Mouse (Mus musculus): ENCODE measurements around the gene A530064D06Rik. TPM values are rescaled to one million over a fixed set of nuclear protein-coding genes. Genes with fewer than 3 reads are reported as not detected.
A peak's percentile ranks its signal among the peaks of the same experiment; 100 is the strongest.

The A530064D06Rik gene
- polyA plus RNA-seq, 2 experiments, result 0.20 to 0.44 TPM

DNA sequence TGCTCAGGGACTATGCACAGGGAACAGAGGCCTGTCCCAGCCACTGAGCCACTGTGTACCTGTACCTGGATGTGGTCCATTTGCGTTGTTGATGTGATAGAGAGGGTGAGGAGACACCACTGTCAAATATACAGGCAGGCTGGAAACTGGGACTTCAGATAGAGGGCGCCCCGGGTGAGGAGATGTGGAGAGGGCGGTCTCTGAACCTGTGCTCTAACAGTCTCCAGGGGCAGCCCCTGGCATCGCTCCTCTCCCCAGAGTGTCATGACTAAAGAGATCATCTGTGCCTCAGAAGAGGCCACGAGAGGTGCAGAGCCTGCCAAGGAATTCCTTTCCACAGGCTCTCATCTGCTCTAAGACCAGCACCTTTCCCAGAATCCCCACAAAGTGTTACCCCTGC is 59.2 kb downstream of the A530064D06Rik start:
- no peak overlapping the region for H3K4me3 ChIP-seq (ENCODE audit: insufficient read depth in 1 of 2, low read depth in 2 of 2, low read length in 2 of 2)
- H3K4me2 ChIP-seq (ENCODE audit: low read depth), result no peak overlapping the region
- 53% methylated on average over 6 of the region's 6 CpGs for WGBS (ENCODE audit: insufficient replicate concordance)
- H3K27me3 ChIP-seq (ENCODE audit: control insufficient read depth, insufficient read depth, low read length), result no peaks in the 10 kb centered on the region
- H3K4me1 ChIP-seq (replicated peaks; ENCODE audit: control insufficient read depth in 2 of 2, insufficient read depth in 2 of 2, low read length in 1 of 2), result no peaks in the 10 kb centered on the region
- H3K9me3 ChIP-seq (ENCODE audit: control insufficient read depth, low read length), result no peaks in the 10 kb centered on the region
- no peak overlapping the region for H3K27ac ChIP-seq
- ATAC-seq (ENCODE audit: insufficient read depth), result no peak
- no peak for TF ChIP-seq EP300 (IDR thresholded peaks at IDR 0.05; ENCODE audit: low read depth)
- no peak for TF ChIP-seq CTCF (IDR thresholded peaks at IDR 0.05; ENCODE audit: low read depth)
- no peaks in the 10 kb centered on the region for H3K36me3 ChIP-seq (replicated peaks; ENCODE audit: control insufficient read depth, insufficient read depth, low read depth)
- no peak overlapping the region for H3K9ac ChIP-seq (replicated peaks)
- DNase-seq (ENCODE audit: low read depth in 3 of 3, low spot score in 3 of 3), result no peak

DNA sequence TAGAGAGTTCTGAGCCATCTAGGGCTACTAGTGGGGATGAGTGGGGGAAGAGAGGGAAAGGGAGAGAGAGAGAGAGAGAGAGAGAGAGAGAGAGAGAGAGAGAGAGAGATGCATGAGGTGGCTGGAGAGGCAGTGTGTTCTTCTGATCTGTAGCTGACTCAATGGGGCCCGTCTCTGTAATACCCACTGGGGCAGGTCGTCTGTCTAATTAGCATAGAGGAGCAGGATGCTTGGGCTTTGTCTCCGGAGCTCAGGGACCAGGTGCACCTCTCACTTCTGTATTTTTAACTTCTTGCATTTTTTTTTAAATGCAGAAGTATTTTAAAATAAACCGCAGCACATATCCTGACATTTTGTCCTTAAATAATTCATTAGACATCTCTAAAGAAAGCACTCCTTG is 59.7 kb downstream of the A530064D06Rik start:
- 48% methylated on average over 4 of the region's 4 CpGs for WGBS (ENCODE audit: insufficient replicate concordance)
- no peak overlapping the region for H3K27ac ChIP-seq
- ATAC-seq (ENCODE audit: insufficient read depth), result no peak

DNA sequence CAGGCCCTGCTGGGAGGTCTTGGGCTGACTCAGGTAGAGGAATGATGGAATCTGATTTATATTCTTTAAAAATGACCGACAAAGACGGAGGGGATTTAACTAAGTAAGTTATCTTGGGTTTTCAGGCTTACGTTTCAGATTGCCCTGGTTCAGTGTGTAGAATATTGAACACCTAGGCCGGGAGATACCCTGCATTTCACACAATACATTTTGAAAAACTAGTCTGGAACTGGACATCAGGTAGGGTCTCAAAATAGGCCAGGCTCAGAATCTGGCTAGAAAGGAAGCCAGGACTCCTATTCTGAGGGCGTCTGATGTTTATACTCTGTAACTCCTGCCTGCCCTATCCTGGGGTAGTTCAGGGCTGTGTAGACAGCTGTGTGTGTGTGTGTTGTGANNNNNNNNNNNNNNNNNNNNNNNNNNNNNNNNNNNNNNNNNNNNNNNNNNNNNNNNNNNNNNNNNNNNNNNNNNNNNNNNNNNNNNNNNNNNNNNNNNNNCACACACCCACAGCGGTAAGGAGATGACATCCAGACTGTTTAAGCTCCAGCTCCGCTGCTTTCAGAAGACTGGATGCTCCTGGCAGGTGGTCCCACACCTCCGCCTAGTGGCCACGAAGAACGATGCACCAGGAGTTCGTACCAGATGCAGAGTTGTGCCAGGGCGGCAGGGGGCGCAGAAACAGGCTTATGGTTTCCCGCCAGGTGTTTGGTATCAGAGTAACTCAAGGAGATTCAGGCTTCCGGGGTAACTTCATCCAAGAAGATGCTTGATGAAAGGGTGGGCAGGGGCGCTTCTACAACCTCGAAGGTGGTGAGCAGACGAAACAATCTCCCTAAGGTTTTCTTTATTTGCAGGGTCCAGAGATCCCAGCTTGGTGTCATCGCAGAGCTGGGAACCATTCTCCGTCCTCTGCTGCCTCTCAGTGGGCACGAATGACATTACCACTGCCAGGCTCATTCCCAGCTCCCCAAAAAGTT is 66.3 kb downstream of the A530064D06Rik start:
- Histone ChIP-seq H3K9me3 (ENCODE audit: control insufficient read depth, low read length) (no peaks in the 10 kb centered on the region), H3K4me1 (replicated peaks; ENCODE audit: control insufficient read depth in 2 of 2, insufficient read depth in 2 of 2, low read length in 1 of 2) (peaks cover 0 to 2% of the 10 kb centered on the region in 2 experiments; a peak in 1 of 4 replicates), H3K4me2 (ENCODE audit: low read depth) (peak overlapping the region; percentile 33; the same call in 1 of the 2 replicates), H3K27me3 (ENCODE audit: control insufficient read depth, insufficient read depth, low read length) (peaks cover 48% of the 10 kb centered on the region), H3K36me3 (replicated peaks; ENCODE audit: control insufficient read depth, insufficient read depth, low read depth) (no peaks in the 10 kb centered on the region), H3K9ac (replicated peaks) (no peak overlapping the region), H3K4me3 (ENCODE audit: insufficient read depth in 1 of 2, low read depth in 2 of 2, low read length in 2 of 2) (no peak overlapping the region), H3K27ac (no peak overlapping the region)
- 0 out of 2 replicates have a peak, but pooled peaks have one; percentile 41 for ATAC-seq (ENCODE audit: insufficient read depth)
- WGBS (ENCODE audit: insufficient replicate concordance), result 12% methylated on average over 21 of the region's 21 CpGs
- DNase-seq (ENCODE audit: low read depth in 3 of 3, low spot score in 3 of 3), result peak; percentile 32 to 60 (median 42)
- no peak for TF ChIP-seq EP300 (IDR thresholded peaks at IDR 0.05; ENCODE audit: low read depth)
- TF ChIP-seq CTCF (IDR thresholded peaks at IDR 0.05; ENCODE audit: low read depth), result peak; percentile 96

More for the DNA sequence above, 59.7 kb downstream of the A530064D06Rik start:
- TF ChIP-seq CTCF (IDR thresholded peaks at IDR 0.05; ENCODE audit: low read depth), result no peak
- no peak for TF ChIP-seq EP300 (IDR thresholded peaks at IDR 0.05; ENCODE audit: low read depth)
- no peak overlapping the region for H3K4me2 ChIP-seq (ENCODE audit: low read depth)
- H3K27me3 ChIP-seq (ENCODE audit: control insufficient read depth, insufficient read depth, low read length), result no peaks in the 10 kb centered on the region
- DNase-seq (ENCODE audit: low read depth in 3 of 3, low spot score in 3 of 3), result no peak
- H3K4me3 ChIP-seq (ENCODE audit: insufficient read depth in 1 of 2, low read depth in 2 of 2, low read length in 2 of 2), result no peak overlapping the region
- H3K9me3 ChIP-seq (ENCODE audit: control insufficient read depth, low read length), result no peaks in the 10 kb centered on the region
- H3K36me3 ChIP-seq (replicated peaks; ENCODE audit: control insufficient read depth, insufficient read depth, low read depth), result no peaks in the 10 kb centered on the region
- no peak overlapping the region for H3K9ac ChIP-seq (replicated peaks)
- no peaks in the 10 kb centered on the region for H3K4me1 ChIP-seq (replicated peaks; ENCODE audit: control insufficient read depth in 2 of 2, insufficient read depth in 2 of 2, low read length in 1 of 2)

DNA sequence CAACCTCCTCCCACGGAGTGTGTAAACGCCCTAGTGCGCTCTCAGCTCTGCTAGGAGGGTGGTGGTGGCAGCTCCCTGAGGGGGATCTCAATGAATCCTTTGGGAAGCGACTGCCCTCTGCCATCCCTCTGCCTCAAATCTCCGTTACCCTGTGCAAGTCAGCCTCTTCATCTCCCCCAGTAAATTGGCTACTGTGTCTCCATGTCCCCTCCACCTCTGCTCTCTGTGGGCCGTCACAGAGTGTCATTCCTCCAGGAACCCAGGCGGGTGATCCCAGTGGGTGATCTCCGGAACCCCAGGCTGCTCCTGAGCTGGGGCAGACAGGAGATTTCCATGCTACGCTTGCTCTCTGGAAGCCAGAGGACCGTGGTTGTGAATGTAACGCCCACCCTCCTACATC is 67.8 kb downstream of the A530064D06Rik start:
- Histone ChIP-seq H3K27ac (no peak overlapping the region), H3K27me3 (ENCODE audit: control insufficient read depth, insufficient read depth, low read length) (peaks cover 63% of the 10 kb centered on the region), H3K9me3 (ENCODE audit: control insufficient read depth, low read length) (no peaks in the 10 kb centered on the region), H3K4me1 (replicated peaks; ENCODE audit: control insufficient read depth in 2 of 2, insufficient read depth in 2 of 2, low read length in 1 of 2) (peaks cover 0 to 2% of the 10 kb centered on the region in 2 experiments; a peak in 1 of 4 replicates), H3K4me3 (ENCODE audit: insufficient read depth in 1 of 2, low read depth in 2 of 2, low read length in 2 of 2) (no peak overlapping the region), H3K4me2 (ENCODE audit: low read depth) (no peak overlapping the region), H3K36me3 (replicated peaks; ENCODE audit: control insufficient read depth, insufficient read depth, low read depth) (no peaks in the 10 kb centered on the region), H3K9ac (replicated peaks) (no peak overlapping the region)
- WGBS (ENCODE audit: insufficient replicate concordance), result 6% methylated on average over 11 of the region's 11 CpGs
- no peak for TF ChIP-seq EP300 (IDR thresholded peaks at IDR 0.05; ENCODE audit: low read depth)
- DNase-seq (ENCODE audit: low read depth in 3 of 3, low spot score in 3 of 3) (no peak), ATAC-seq (ENCODE audit: insufficient read depth) (no peak)

Other genes starting within 250 kb of the A530064D06Rik start
- gene Foxp4, start 242.6 kb downstream of the A530064D06Rik start, polyA plus RNA-seq (2012; rRNA removed), result 9.4 and 10.1 TPM in 2 replicates
- gene Foxp4, start 242.6 kb downstream of the A530064D06Rik start, polyA plus RNA-seq (2014; fragmentation: Nextera tagmentation; extraction: Ambion mirVana), result 3.5 and 4.7 TPM in 2 replicates
- gene 1700122O11Rik, start 129.0 kb downstream of the A530064D06Rik start, polyA plus RNA-seq (2012; rRNA removed), result not detected in 2 replicates
- gene 1700122O11Rik, start 129.0 kb downstream of the A530064D06Rik start, polyA plus RNA-seq (2014; fragmentation: Nextera tagmentation; extraction: Ambion mirVana), result not detected in 2 replicates
- gene 1700067P10Rik, start 78.0 kb downstream of the A530064D06Rik start, polyA plus RNA-seq (2012; rRNA removed), result not detected in 2 replicates
- gene 1700067P10Rik, start 78.0 kb downstream of the A530064D06Rik start, polyA plus RNA-seq (2014; fragmentation: Nextera tagmentation; extraction: Ambion mirVana), result not detected in 2 replicates
- 0.08 and 0.19 TPM in 2 replicates for gene 9830107B12Rik, start 21.0 kb downstream of the A530064D06Rik start, polyA plus RNA-seq (2012; rRNA removed)
- gene 9830107B12Rik, start 21.0 kb downstream of the A530064D06Rik start, polyA plus RNA-seq (2014; fragmentation: Nextera tagmentation; extraction: Ambion mirVana), result 0.18 and 0.33 TPM in 2 replicates
- gene Trem1, start 65.5 kb upstream of the A530064D06Rik start, polyA plus RNA-seq (2012; rRNA removed), result 0.32 TPM in 2 replicates
- 0.58 and 0.84 TPM in 2 replicates for gene Trem1, start 65.5 kb upstream of the A530064D06Rik start, polyA plus RNA-seq (2014; fragmentation: Nextera tagmentation; extraction: Ambion mirVana)
- 1.2 and 1.6 TPM in 2 replicates for gene Trem3, start 80.5 kb upstream of the A530064D06Rik start, polyA plus RNA-seq (2012; rRNA removed)
- 2.8 and 4.1 TPM in 2 replicates for gene Trem3, start 80.5 kb upstream of the A530064D06Rik start, polyA plus RNA-seq (2014; fragmentation: Nextera tagmentation; extraction: Ambion mirVana)
- gene Treml4, start 97.0 kb upstream of the A530064D06Rik start, polyA plus RNA-seq (2012; rRNA removed), result 4.3 and 4.6 TPM in 2 replicates
- 3.3 and 5.7 TPM in 2 replicates for gene Treml4, start 97.0 kb upstream of the A530064D06Rik start, polyA plus RNA-seq (2014; fragmentation: Nextera tagmentation; extraction: Ambion mirVana)
- gene Treml2, start 132.2 kb upstream of the A530064D06Rik start, polyA plus RNA-seq (2012; rRNA removed), result 10.6 and 10.7 TPM in 2 replicates
- 2.1 and 2.7 TPM in 2 replicates for gene Treml2, start 132.2 kb upstream of the A530064D06Rik start, polyA plus RNA-seq (2014; fragmentation: Nextera tagmentation; extraction: Ambion mirVana)
- gene B430306N03Rik, start 148.9 kb upstream of the A530064D06Rik start, polyA plus RNA-seq (2012; rRNA removed), result 1.8 and 2.4 TPM in 2 replicates
- 1.9 and 2.6 TPM in 2 replicates for gene B430306N03Rik, start 148.9 kb upstream of the A530064D06Rik start, polyA plus RNA-seq (2014; fragmentation: Nextera tagmentation; extraction: Ambion mirVana)
- gene Trem2, start 179.1 kb upstream of the A530064D06Rik start, polyA plus RNA-seq (2012; rRNA removed), result 3.5 and 6.4 TPM in 2 replicates
- 2.9 and 3.1 TPM in 2 replicates for gene Trem2, start 179.1 kb upstream of the A530064D06Rik start, polyA plus RNA-seq (2014; fragmentation: Nextera tagmentation; extraction: Ambion mirVana)
- gene Treml1, start 192.6 kb upstream of the A530064D06Rik start, polyA plus RNA-seq (2012; rRNA removed), result 16.2 and 16.4 TPM in 2 replicates
- gene Treml1, start 192.6 kb upstream of the A530064D06Rik start, polyA plus RNA-seq (2014; fragmentation: Nextera tagmentation; extraction: Ambion mirVana), result 13.9 and 20.3 TPM in 2 replicates
- 31.6 and 32.7 TPM in 2 replicates for gene Nfya, start 242.6 kb upstream of the A530064D06Rik start, polyA plus RNA-seq (2012; rRNA removed)
- 6.9 and 8.2 TPM in 2 replicates for gene Nfya, start 242.6 kb upstream of the A530064D06Rik start, polyA plus RNA-seq (2014; fragmentation: Nextera tagmentation; extraction: Ambion mirVana)
- 16.6 and 28.2 TPM in 2 replicates for gene Oard1, start 242.7 kb upstream of the A530064D06Rik start, polyA plus RNA-seq (2012; rRNA removed)
- 51.1 and 52.4 TPM in 2 replicates for gene Oard1, start 242.7 kb upstream of the A530064D06Rik start, polyA plus RNA-seq (2014; fragmentation: Nextera tagmentation; extraction: Ambion mirVana)

Data from liver, embryonic 14.5 days (tissue).